Mouse (Mus musculus) heart, adult 2 months (tissue): ENCODE measurements around the gene Apopt1. TPM values are rescaled to one million over a fixed set of nuclear protein-coding genes. Genes with fewer than 3 reads are reported as not detected.
A peak's percentile ranks its signal among the peaks of the same experiment; 100 is the strongest.

Experiments used
- DNase-seq, 2 experiments: peaks; one replicate each; pipeline ENCODE4 v3.0.0; 2021
- H3K27ac ChIP-seq: fragments of 200-600 bp; 2 replicates; pipeline ENCODE4 v1.8.1; 2022
- H3K27me3 ChIP-seq: fragments of 200-500 bp; 2 replicates; pipeline ENCODE4 v1.6.1; 2012; ENCODE audit warnings: mild to moderate bottlenecking, low read length, inconsistent platforms, mixed read lengths; ENCODE audit not compliant: control insufficient read depth, insufficient read depth
- H3K36me3 ChIP-seq: fragments of 200-500 bp; 2 replicates; pipeline ENCODE4 v1.6.1; 2012; ENCODE audit warnings: low read length, inconsistent platforms; ENCODE audit not compliant: control insufficient read depth, insufficient read depth
- H3K4me1 ChIP-seq: fragments of 200-500 bp; 2 replicates; pipeline ENCODE4 v1.6.1; 2011; ENCODE audit warnings: low read length; ENCODE audit not compliant: control insufficient read depth, insufficient read depth
- H3K4me3 ChIP-seq: fragments of 200-600 bp; 2 replicates; pipeline ENCODE4 v1.8.1; 2022
- H3K79me2 ChIP-seq: fragments of 200-500 bp; replicated peaks from 2 replicates; pipeline ENCODE4 v1.6.1; 2012; ENCODE audit warnings: mild to moderate bottlenecking, inconsistent platforms, low read length, moderate library complexity, mixed read lengths; ENCODE audit not compliant: control insufficient read depth, insufficient read depth
- H3K9ac ChIP-seq: fragments of 200-500 bp; 2 replicates; pipeline ENCODE4 v1.6.1; 2012; ENCODE audit warnings: low read depth, mild to moderate bottlenecking, control low read depth, inconsistent platforms, low read length, mixed read lengths
- CTCF ChIP-seq: fragments of 200-600 bp; IDR thresholded peaks from 2 replicates; pipeline ENCODE4 v1.8.1; 2022; ENCODE audit warnings: antibody characterized with exemption, mild to moderate bottlenecking, moderate library complexity
- EP300 ChIP-seq: fragments of 200-500 bp; IDR thresholded peaks from 2 replicates; pipeline ENCODE4 v1.6.1; 2011; ENCODE audit warnings: low read depth, low read length, control low read depth; ENCODE audit not compliant: insufficient read depth
- POLR2A ChIP-seq: fragments of 200-500 bp; IDR thresholded peaks from 2 replicates; pipeline ENCODE4 v1.6.1; 2011; ENCODE audit warnings: mild to moderate bottlenecking, low read depth, low read length, control low read depth; ENCODE audit not compliant: insufficient read depth
- WGBS: fragments of 180-500 bp; shearing (Covaris S2); methylation state at CpG from one replicate; pipeline ENCODE4 v1.1.7; 2018; 5-methylcytosine and 5-hydroxymethylcytosine counted together
- intact Hi-C: fragments of 180-260 bp; cut with DNase I; formaldehyde crosslinking; loops from one replicate; pipeline ENCODE4 v1.15.1; 2025
- polyA plus RNA-seq: library from polyadenylated mRNA; depleted of rRNA; stranded (reverse); fragments of >200 nt; gene quantifications from 2 replicates; pipeline ENCODE4 v1.2.3, GENCODE M21; 2012
- total RNA-seq, 2 experiments: library from RNA; stranded (reverse); gene quantifications; 2 replicates each; pipeline ENCODE4 v1.2.3; 2021

Gene Apopt1
- total and polyA plus RNA-seq, 3 experiments: 31.7 to 36.3 (median 32.0) TPM

DNA sequence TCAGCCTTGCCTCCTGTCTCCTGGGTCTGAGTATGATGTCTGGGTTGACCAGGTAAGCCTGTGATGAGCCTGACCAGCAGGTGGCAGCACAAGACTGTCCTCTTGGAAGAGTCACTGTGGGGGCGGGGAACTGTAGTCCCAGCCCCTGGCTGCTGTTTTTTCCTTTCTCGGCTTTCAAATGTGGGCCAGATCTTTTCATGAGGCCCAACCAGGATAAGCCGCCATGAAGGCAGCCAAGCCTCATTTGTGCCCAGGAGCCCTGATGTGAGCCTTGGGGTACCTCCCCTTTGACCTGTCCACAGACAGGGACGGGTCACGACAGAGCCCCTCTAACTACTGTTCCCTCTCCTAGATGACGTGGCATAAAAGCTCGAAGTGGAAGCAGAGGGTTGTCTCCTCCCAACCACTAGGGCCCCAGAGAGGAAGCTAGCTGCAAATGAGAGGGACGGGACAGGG lies 44.6 kb upstream of the Apopt1 start:
- peak overlapping the region; percentile 52 for H3K9ac ChIP-seq

DNA sequence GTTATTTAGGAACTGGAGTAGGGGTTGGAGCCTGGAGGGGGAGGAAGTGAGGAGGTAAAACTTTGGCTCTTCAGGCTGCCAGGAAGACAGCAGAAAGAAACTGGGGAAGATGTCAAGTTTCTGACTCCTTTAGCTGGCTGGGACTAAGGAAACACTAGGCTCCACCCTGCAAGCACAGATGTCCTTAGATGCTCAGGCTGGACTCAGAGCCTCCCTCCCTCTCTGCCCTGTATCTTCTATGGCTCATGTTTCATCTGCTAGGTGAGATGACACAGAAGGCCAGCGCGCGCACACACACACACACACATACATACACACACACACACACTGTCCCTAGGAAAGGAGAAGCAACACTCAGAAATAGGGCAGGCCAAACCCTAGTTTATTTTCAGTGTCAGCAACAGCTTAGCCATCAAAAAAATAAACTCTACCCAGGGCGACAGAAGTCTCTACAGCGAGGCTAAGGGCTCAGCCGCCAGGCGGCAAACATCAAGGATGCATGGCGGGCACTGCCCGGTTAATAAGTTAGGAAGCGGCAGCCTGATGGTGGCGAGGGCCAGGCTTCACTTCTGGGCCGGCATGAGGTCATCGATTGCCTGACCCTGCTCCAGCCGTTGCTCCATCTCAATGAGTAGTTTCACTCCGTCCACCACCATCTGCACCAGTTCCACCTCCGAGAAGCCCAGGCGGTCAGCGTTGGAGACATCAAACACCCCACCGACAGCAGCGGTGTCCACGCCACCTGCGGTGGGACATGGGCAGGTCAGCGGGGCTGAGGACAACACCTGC lies 43.9 kb upstream of the Apopt1 start:
- 63% methylated on average over 23 of the region's 23 CpGs for WGBS
- H3K9ac ChIP-seq: no peak overlapping the region

More for the DNA sequence above, 44.6 kb upstream of the Apopt1 start:
- TF ChIP-seq POLR2A (0 out of 2 replicates have a peak, but pooled peaks have one; percentile 27), EP300 (peak; percentile 100), CTCF (peak; percentile 92)
- under 1% methylated on average over 8 of the region's 8 CpGs for WGBS
- no peaks in the 10 kb centered on the region for H3K79me2 ChIP-seq
- peak; percentile 93 to 97 for DNase-seq
- no peaks in the 10 kb centered on the region for H3K27me3 ChIP-seq
- intact Hi-C loops: loop anchor here (1.0 to 2.0 kb wide), 3 partner anchors 28 to 278 kb away; no protein-coding TSS in a partner anchor
- no peaks in the 10 kb centered on the region for H3K36me3 ChIP-seq
- H3K4me1 ChIP-seq: peaks cover 14% of the 10 kb centered on the region
- H3K27ac ChIP-seq: peak overlapping the region; percentile 99
- no peak overlapping the region; the same call in 1 of the 2 replicates for H3K4me3 ChIP-seq

DNA sequence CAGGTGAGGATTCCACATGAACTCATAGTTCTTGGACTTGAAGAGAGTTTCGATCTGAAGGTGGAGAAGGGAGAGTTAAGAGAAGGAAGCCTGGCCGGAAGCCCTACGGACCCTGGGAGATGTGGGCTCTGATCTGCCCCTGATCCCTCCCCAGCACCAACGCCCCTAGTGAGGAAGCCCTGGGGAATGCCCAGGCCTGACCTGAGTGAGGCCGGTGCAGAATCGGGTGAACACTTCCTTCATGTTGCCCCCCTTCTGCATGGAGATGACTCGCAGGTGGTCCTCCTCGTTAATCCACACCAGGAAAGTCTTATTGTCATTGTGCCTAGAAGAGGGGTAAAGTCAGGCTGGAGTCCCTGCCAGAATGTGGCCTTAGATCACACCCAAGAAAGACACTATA lies 43.1 kb upstream of the Apopt1 start:
- H3K4me3 ChIP-seq: no peak overlapping the region

More for the DNA sequence above, 43.9 kb upstream of the Apopt1 start:
- Histone ChIP-seq H3K36me3 (no peaks in the 10 kb centered on the region), H3K79me2 (no peaks in the 10 kb centered on the region), H3K27me3 (no peaks in the 10 kb centered on the region), H3K27ac (peak overlapping the region; percentile 99), H3K4me1 (peaks cover 14% of the 10 kb centered on the region), H3K4me3 (no peak overlapping the region)
- intact Hi-C loops: loop anchor here (1.0 to 2.0 kb wide), 3 partner anchors 27 to 278 kb away; no protein-coding TSS in a partner anchor
- peak; percentile 63 to 72 for DNase-seq
- TF ChIP-seq POLR2A: no peak
- TF ChIP-seq CTCF: no peak
- TF ChIP-seq EP300: 0 out of 2 replicates have a peak, but pooled peaks have one; percentile 61

GRCm38 (mm10) chr12:111670371-111670971 lies 42.6 kb upstream of the Apopt1 start:
- intact Hi-C loops: no loop called here
- Histone ChIP-seq H3K79me2 (no peaks in the 10 kb centered on the region), H3K27ac (peak overlapping the region; percentile 99), H3K36me3 (no peaks in the 10 kb centered on the region), H3K9ac (peak overlapping the region; percentile 79), H3K27me3 (no peaks in the 10 kb centered on the region), H3K4me1 (peaks cover 12% of the 10 kb centered on the region), H3K4me3 (peak overlapping the region; percentile 67)
- DNase-seq: peak in 1 of 2 experiments; percentile 58
- 29% methylated on average over 28 of the region's 29 CpGs for WGBS
- no peak for TF ChIP-seq POLR2A
- no peak for TF ChIP-seq CTCF
- TF ChIP-seq EP300: no peak

More for the DNA sequence above, 43.1 kb upstream of the Apopt1 start:
- Histone ChIP-seq H3K4me1 (peaks cover 13% of the 10 kb centered on the region), H3K27ac (peak overlapping the region; percentile 99; the same call in 1 of the 2 replicates), H3K9ac (no peak overlapping the region), H3K79me2 (no peaks in the 10 kb centered on the region), H3K36me3 (no peaks in the 10 kb centered on the region), H3K27me3 (no peaks in the 10 kb centered on the region)
- intact Hi-C loops: loop anchor here (2.0 kb wide), 1 partner anchor 277 kb away; no protein-coding TSS in a partner anchor
- DNase-seq: no peak
- TF ChIP-seq CTCF: no peak
- no peak for TF ChIP-seq POLR2A
- TF ChIP-seq EP300: no peak
- 68% methylated on average over 8 of the region's 8 CpGs for WGBS

GRCm38 (mm10) chr12:111670976-111671375 lies 42.1 kb upstream of the Apopt1 start:
- Histone ChIP-seq H3K9ac (peak overlapping the region; percentile 79), H3K27ac (peak overlapping the region; percentile 99), H3K79me2 (no peaks in the 10 kb centered on the region), H3K4me3 (peak overlapping the region; percentile 67), H3K27me3 (no peaks in the 10 kb centered on the region), H3K36me3 (no peaks in the 10 kb centered on the region), H3K4me1 (peaks cover 12% of the 10 kb centered on the region)
- DNase-seq: peak in 1 of 2 experiments; percentile 44
- 13% methylated on average over 35 of the region's 35 CpGs for WGBS
- TF ChIP-seq POLR2A (no peak), CTCF (no peak), EP300 (no peak)
- intact Hi-C loops: no loop called here
